Mouse (Mus musculus): ENCODE measurements around the gene Ap2b1.

DNA sequence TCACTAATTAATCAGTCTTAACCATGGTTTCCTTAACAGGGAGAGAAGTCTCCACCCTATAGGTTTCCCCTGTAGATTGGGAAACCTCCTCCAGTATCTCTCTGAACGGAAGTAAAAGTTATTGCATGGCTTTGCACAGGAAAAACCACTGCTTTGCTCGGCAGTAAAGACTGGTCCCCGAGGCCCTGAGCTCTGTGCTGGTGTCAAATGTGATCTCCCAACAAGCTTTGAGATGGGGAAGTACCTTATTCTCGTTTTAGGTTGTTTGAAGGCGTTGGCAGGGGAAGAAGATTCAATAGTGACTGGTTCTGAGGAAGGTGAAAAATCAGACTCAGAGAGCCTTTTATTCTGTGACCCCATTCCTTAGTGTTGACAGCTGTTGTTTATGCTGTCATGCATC is 99.9 kb downstream of the Ap2b1 start:
- no peak for TF ChIP-seq CTCF (IDR thresholded peaks at IDR 0.05; ENCODE audit: low read depth, low read length)
- no peak for TF ChIP-seq POLR2A (IDR thresholded peaks at IDR 0.05; ENCODE audit: extremely low read depth, insufficient read depth, low read length)

Data from liver, adult 2 months (tissue).